Mouse (Mus musculus) adrenal gland, adult 18-20 months (tissue): Measurements from ENCODE around the gene Fam219b. TPM values are rescaled to one million over a fixed set of nuclear protein-coding genes. Genes with fewer than 3 reads are reported as not detected.
A peak's percentile ranks its signal among the peaks of the same experiment; 100 is the strongest.

ENCODE experiments used
- DNase-seq, 2 experiments: peaks; one replicate each; pipeline ENCODE4 v3.0.0; 2021 to 2022; ENCODE audit warnings: low spot score in 2 of 2
- total RNA-seq, 2 experiments: library from RNA; stranded (reverse); gene quantifications; 1 replicate in 1 of 2; 2 replicates in 1 of 2; pipeline ENCODE4 v1.2.3; 2021

Gene Fam219b
- total RNA-seq, 2 experiments from 2014 or later, result 21.4 to 26.4 TPM

- no peak for DNase-seq
These were observed 13.6 kb upstream of the Fam219b start for GRCm38 (mm10) chr9:57523754-57524153.

GRCm38 (mm10) chr9:57524439-57524838, 12.9 kb upstream of the Fam219b start:
- DNase-seq, result no peak

- no peak for DNase-seq
These were observed 11.8 kb upstream of the Fam219b start for GRCm38 (mm10) chr9:57525516-57525915.

- DNase-seq, result no peak
These were observed 10.9 kb upstream of the Fam219b start for GRCm38 (mm10) chr9:57526435-57526834.

- no peak for DNase-seq
These were observed 5.4 kb upstream of the Fam219b start for GRCm38 (mm10) chr9:57531946-57532345.

GRCm38 (mm10) chr9:57536362-57536761, 966 bp upstream of the Fam219b start:
- no peak for DNase-seq

GRCm38 (mm10) chr9:57537728-57538181, 427 bp downstream of the Fam219b start:
- DNase-seq, result no peak

GRCm38 (mm10) chr9:57539550-57539949, 2.2 kb downstream of the Fam219b start:
- no peak for DNase-seq

GRCm38 (mm10) chr9:57541312-57541711, 4.0 kb downstream of the Fam219b start:
- no peak for DNase-seq

GRCm38 (mm10) chr9:57543951-57544350, 6.6 kb downstream of the Fam219b start:
- no peak for DNase-seq

GRCm38 (mm10) chr9:57547287-57547686, 10.0 kb downstream of the Fam219b start:
- no peak for DNase-seq

- DNase-seq, result no peak
These were observed 10.5 kb downstream of the Fam219b start for GRCm38 (mm10) chr9:57547869-57548268.

- no peak for DNase-seq
These were observed 11.9 kb downstream of the Fam219b start for GRCm38 (mm10) chr9:57549186-57549585.

- DNase-seq, result no peak
These were observed 13.0 kb downstream of the Fam219b start for GRCm38 (mm10) chr9:57550126-57550862.

GRCm38 (mm10) chr9:57552139-57552887, 15.0 kb downstream of the Fam219b start, which contains the start of gene Mpi:
Gene Mpi (minus strand): TSS chr9:57552763.
- DNase-seq, result peak; percentile 60 to 67

- no peak for DNase-seq
These were observed 15.8 kb downstream of the Fam219b start for GRCm38 (mm10) chr9:57553119-57553518.

- no peak for DNase-seq
These were observed 17.4 kb downstream of the Fam219b start for GRCm38 (mm10) chr9:57554753-57555152.

- DNase-seq, result no peak
These were observed 19.9 kb downstream of the Fam219b start for GRCm38 (mm10) chr9:57557215-57557614.

GRCm38 (mm10) chr9:57558625-57559024, 21.3 kb downstream of the Fam219b start:
- no peak for DNase-seq

GRCm38 (mm10) chr9:57559568-57559967, 22.2 kb downstream of the Fam219b start:
- DNase-seq, result no peak

GRCm38 (mm10) chr9:57560263-57560662, 22.9 kb downstream of the Fam219b start:
- no peak for DNase-seq
